Mouse (Mus musculus) liver, embryonic 14.5 days (tissue): Measurements from ENCODE around the gene Insrr.

Experiments used
- CTCF ChIP-seq: IDR thresholded peaks from 2 replicates; pipeline ENCODE4 v1.5.1; 2016; ENCODE audit warnings: antibody characterized with exemption, low read depth, control low read depth
- EP300 ChIP-seq: IDR thresholded peaks from 2 replicates; pipeline ENCODE4 v1.6.1; 2016; ENCODE audit warnings: antibody characterized with exemption, low read depth

- TF ChIP-seq EP300: no peak
- TF ChIP-seq CTCF: no peak
Measured at GRCm38 (mm10) chr3:87767764-87768163, 29.0 kb upstream of the Insrr start.
